Mouse (Mus musculus) intestine, postnatal 0 days (tissue): ENCODE results near the gene 1700016D06Rik. TPM values are rescaled to one million over a fixed set of nuclear protein-coding genes. Genes with fewer than 3 reads are reported as not detected.

Experiments used
- ATAC-seq: fragments of 200-750 bp; cut with Nextera tagmentation; 2 replicates; pipeline ENCODE4 v1.8.0; 2017; ENCODE audit warnings: mild to moderate bottlenecking, moderate TSS enrichment, moderate library complexity
- H3K27ac ChIP-seq: fragments of 300-500 bp; sonication (generic); 2 replicates; pipeline ENCODE4 v1.5.1; 2014; ENCODE audit warnings: mild to moderate bottlenecking, low read depth, low read length, moderate library complexity
- H3K27me3 ChIP-seq: fragments of 300-500 bp; sonication (generic); replicated peaks from 2 replicates; pipeline ENCODE4 v1.6.1; 2014; ENCODE audit warnings: low read length, mixed read lengths; ENCODE audit not compliant: control insufficient read depth, insufficient read depth
- H3K36me3 ChIP-seq: fragments of 300-500 bp; sonication (generic); 2 replicates; pipeline ENCODE4 v1.6.1; 2014; ENCODE audit warnings: mild to moderate bottlenecking, moderate library complexity; ENCODE audit not compliant: control insufficient read depth, insufficient read depth
- H3K4me1 ChIP-seq: fragments of 300-500 bp; sonication (generic); replicated peaks from 2 replicates; pipeline ENCODE4 v1.6.1; 2014; ENCODE audit warnings: antibody characterized with exemption, low read length, mixed read lengths; ENCODE audit not compliant: control insufficient read depth, insufficient read depth
- H3K4me2 ChIP-seq: fragments of 300-500 bp; sonication (generic); replicated peaks from 2 replicates; pipeline ENCODE4 v1.6.1; 2014; ENCODE audit warnings: low read depth, mild to moderate bottlenecking, moderate library complexity
- H3K4me3 ChIP-seq: fragments of 300-500 bp; sonication (generic); 2 replicates; pipeline ENCODE4 v1.5.1; 2014; ENCODE audit warnings: low read depth, low read length
- H3K9ac ChIP-seq: fragments of 300-500 bp; sonication (generic); 2 replicates; pipeline ENCODE4 v1.6.1; 2014; ENCODE audit warnings: mild to moderate bottlenecking, low read depth, low read length
- H3K9me3 ChIP-seq: fragments of 300-500 bp; sonication (generic); 2 replicates; pipeline ENCODE4 v1.6.1; 2016; ENCODE audit warnings: mixed run types; ENCODE audit not compliant: control insufficient read depth
- CTCF ChIP-seq: sonication (generic); IDR thresholded peaks from 2 replicates; pipeline ENCODE4 v1.5.1; 2016; ENCODE audit warnings: low read depth, mild to moderate bottlenecking, control low read depth, antibody characterized with exemption, moderate library complexity
- WGBS: fragments of 180-500 bp; shearing (Covaris S2); extraction: QIAGEN DNeasy Blood & Tissue Kit; methylation state at CpG from one replicate; pipeline ENCODE4 v1.1.7; 2014; 5-methylcytosine and 5-hydroxymethylcytosine counted together
- polyA plus RNA-seq: library from polyadenylated mRNA; unstranded; fragments of >200 nt; fragmentation: Nextera tagmentation; extraction: Ambion mirVana; gene quantifications from 2 replicates; pipeline ENCODE4 v1.2.1, GENCODE M21; 2015

Gene 1700016D06Rik
- polyA plus RNA-seq, 1 experiment from 2014 or later, result not detected

GRCm38 (mm10) chr8:11635012-11635577, 65.8 kb downstream of the 1700016D06Rik start:
- Histone ChIP-seq H3K4me1 (no peaks in the 10 kb centered on the region), H3K9ac (peak overlapping the region; percentile 65), H3K4me3 (peak overlapping the region; percentile 92), H3K36me3 (peaks cover 16% of the 10 kb centered on the region), H3K27me3 (no peaks in the 10 kb centered on the region), H3K27ac (peak overlapping the region; percentile 94), H3K4me2 (peak overlapping the region; percentile 95), H3K9me3 (no peaks in the 10 kb centered on the region)
- TF ChIP-seq CTCF, result peak; percentile 34
- under 1% methylated on average over 69 of the region's 70 CpGs for WGBS
- ATAC-seq, result peak; percentile 48

DNA sequence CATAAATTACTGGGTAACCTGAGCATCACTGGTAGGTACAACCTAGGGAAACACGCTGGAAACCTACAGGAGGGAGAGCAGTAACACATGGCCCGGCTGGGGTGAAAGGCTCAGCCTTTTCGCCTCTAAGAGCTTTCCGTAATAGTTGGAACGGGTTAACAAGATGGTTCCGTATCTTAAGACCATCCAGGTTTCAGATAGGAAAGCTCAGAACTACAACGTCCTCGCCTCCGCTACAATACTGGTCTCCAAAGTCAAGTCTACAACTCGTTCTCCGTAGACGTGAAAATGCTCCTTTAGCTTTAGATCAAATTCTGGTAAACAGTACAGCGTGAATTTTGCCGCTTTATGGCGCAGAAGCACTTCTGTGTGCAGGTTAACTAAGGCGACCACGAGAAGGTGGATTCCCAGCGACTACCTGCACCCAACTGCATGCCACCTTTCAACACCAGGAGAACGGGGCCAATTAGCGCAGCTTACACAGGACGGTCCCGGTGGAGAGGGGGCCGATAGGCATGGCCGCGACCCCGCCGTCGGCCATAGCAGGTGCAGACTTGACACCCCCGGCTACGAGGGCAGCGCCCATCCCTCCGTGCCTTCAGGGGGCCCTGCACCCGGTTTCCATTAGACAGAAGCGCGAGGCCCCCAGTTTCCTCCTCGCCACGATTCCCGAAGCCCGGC, 66.4 kb downstream of the 1700016D06Rik start:
- WGBS, result under 1% methylated on average over 39 of the region's 39 CpGs
- no peak for ATAC-seq
- TF ChIP-seq CTCF, result no peak

DNA sequence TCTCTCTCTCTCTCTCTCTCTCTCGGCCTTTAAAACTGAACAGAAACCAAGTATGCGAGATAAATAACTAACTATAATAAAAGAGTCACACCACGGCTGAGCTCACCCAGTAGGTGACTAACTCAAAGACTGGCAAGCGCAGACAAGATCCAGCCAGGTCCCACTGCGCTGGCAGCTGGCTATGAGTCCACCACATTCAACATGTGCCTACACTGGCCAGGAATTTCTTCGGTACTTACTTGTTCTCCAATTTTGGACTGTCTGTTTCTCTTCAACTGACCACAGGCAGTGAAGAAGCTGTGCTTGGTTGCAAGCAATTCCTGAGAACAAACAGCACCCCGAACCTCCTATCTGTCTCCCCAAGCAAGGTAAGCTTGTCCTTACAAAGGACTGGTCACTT, 67.4 kb downstream of the 1700016D06Rik start:
- no peaks in the 10 kb centered on the region for H3K27me3 ChIP-seq
- H3K4me2 ChIP-seq, result peak overlapping the region; percentile 95
- peak overlapping the region; percentile 66 for H3K27ac ChIP-seq
- H3K4me1 ChIP-seq, result no peaks in the 10 kb centered on the region
- no peak for TF ChIP-seq CTCF
- WGBS, result 22% methylated on average over 7 of the region's 7 CpGs
- peak overlapping the region; percentile 92 for H3K4me3 ChIP-seq
- no peaks in the 10 kb centered on the region for H3K9me3 ChIP-seq
- no peak for ATAC-seq
- no peak overlapping the region for H3K9ac ChIP-seq
- H3K36me3 ChIP-seq, result peaks cover 16% of the 10 kb centered on the region

More for the DNA sequence above, 66.4 kb downstream of the 1700016D06Rik start:
- peak overlapping the region; percentile 95 for H3K4me2 ChIP-seq
- no peaks in the 10 kb centered on the region for H3K4me1 ChIP-seq
- no peaks in the 10 kb centered on the region for H3K9me3 ChIP-seq
- peaks cover 16% of the 10 kb centered on the region for H3K36me3 ChIP-seq
- no peaks in the 10 kb centered on the region for H3K27me3 ChIP-seq
- H3K4me3 ChIP-seq, result peak overlapping the region; percentile 92
- H3K9ac ChIP-seq, result peak overlapping the region; percentile 65
- H3K27ac ChIP-seq, result peak overlapping the region; percentile 94

- Histone ChIP-seq H3K4me1 (no peaks in the 10 kb centered on the region), H3K36me3 (peaks cover 16% of the 10 kb centered on the region), H3K27ac (peak overlapping the region; percentile 50), H3K9ac (no peak overlapping the region), H3K9me3 (no peaks in the 10 kb centered on the region), H3K4me2 (peak overlapping the region; percentile 95), H3K4me3 (no peak overlapping the region), H3K27me3 (no peaks in the 10 kb centered on the region)
- 2% methylated on average over 2 of the region's 2 CpGs for WGBS
- no peak for ATAC-seq
- no peak for TF ChIP-seq CTCF
Observed at GRCm38 (mm10) chr8:11632406-11632805, 68.5 kb downstream of the 1700016D06Rik start.

DNA sequence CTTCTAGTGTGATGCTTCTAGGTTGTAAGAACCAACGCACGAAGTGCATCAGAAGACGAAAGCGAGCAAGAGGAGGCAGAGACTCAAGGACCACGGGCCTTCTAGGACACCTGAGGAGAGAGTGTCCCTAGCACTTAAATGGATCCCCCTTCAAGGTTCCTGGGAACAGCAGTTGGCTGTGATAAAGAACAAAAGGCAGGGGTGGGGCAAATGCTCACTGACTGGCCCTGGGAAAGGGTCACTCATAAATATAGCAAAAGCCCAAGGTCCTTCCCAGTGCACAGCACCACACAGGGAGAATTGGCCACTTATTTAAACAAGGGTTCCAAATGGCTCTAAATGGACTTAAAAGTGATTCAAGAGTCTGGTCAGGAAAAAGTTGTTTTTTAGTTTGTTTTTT, 71.7 kb downstream of the 1700016D06Rik start:
- H3K9me3 ChIP-seq, result no peaks in the 10 kb centered on the region
- H3K4me3 ChIP-seq, result no peak overlapping the region
- whole genome bisulfite sequencing, result 83% methylated on average over 5 of the region's 5 CpGs
- no peak for ATAC-seq
- H3K27ac ChIP-seq, result no peak overlapping the region
- H3K27me3 ChIP-seq, result no peaks in the 10 kb centered on the region
- H3K4me2 ChIP-seq, result no peak overlapping the region
- H3K36me3 ChIP-seq, result peaks cover 30% of the 10 kb centered on the region
- H3K9ac ChIP-seq, result no peak overlapping the region
- H3K4me1 ChIP-seq, result no peaks in the 10 kb centered on the region
- TF ChIP-seq CTCF, result no peak

- 0 out of 2 replicates have a peak overlapping the region, but pooled peaks have one; percentile 8 for H3K27ac ChIP-seq
- peaks cover 30% of the 10 kb centered on the region for H3K36me3 ChIP-seq
- no peak overlapping the region for H3K4me2 ChIP-seq
- no peak for ATAC-seq
- no peaks in the 10 kb centered on the region for H3K9me3 ChIP-seq
- no peak overlapping the region for H3K4me3 ChIP-seq
- no peaks in the 10 kb centered on the region for H3K4me1 ChIP-seq
- no peaks in the 10 kb centered on the region for H3K27me3 ChIP-seq
- H3K9ac ChIP-seq, result no peak overlapping the region
- no peak for TF ChIP-seq CTCF
- whole genome bisulfite sequencing, result 82% methylated on average over 7 of the region's 7 CpGs
Observed at GRCm38 (mm10) chr8:11628506-11629132, 72.2 kb downstream of the 1700016D06Rik start.
